Mouse (Mus musculus) kidney, postnatal 36 days (tissue): Measurements from ENCODE around the gene Pou2f2.

Source experiments
- DNase-seq, 2 experiments: peaks; one replicate each; pipeline ENCODE4 v3.0.0; 2021 to 2022; ENCODE audit warnings: mixed read lengths in 2 of 2

Pou2f2 gene

DNA sequence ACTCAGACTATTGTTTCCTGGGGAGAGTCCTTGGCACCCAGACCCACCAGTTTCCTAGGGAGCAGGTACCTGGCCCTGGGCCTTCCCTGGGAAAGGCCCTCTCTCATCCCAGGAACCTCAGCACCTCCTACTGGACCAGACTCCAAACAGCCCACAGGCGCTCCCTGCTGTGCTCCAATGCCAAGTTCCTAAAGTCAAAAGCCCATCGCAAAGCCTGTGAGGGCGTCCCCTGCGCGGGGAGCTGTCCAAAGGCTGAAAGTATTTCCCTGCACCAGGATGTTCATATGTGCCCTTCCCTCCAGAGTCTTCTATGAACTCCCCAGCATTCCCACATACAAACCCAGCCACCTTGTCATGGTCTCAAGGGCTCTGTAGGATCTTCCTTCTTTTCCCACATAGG, 37.8 kb downstream of the Pou2f2 start:
- peak; percentile 25 to 71 for DNase-seq

GRCm38 (mm10) chr7:25137553-25137952, 42.0 kb downstream of the Pou2f2 start:
- no peak for DNase-seq

DNA sequence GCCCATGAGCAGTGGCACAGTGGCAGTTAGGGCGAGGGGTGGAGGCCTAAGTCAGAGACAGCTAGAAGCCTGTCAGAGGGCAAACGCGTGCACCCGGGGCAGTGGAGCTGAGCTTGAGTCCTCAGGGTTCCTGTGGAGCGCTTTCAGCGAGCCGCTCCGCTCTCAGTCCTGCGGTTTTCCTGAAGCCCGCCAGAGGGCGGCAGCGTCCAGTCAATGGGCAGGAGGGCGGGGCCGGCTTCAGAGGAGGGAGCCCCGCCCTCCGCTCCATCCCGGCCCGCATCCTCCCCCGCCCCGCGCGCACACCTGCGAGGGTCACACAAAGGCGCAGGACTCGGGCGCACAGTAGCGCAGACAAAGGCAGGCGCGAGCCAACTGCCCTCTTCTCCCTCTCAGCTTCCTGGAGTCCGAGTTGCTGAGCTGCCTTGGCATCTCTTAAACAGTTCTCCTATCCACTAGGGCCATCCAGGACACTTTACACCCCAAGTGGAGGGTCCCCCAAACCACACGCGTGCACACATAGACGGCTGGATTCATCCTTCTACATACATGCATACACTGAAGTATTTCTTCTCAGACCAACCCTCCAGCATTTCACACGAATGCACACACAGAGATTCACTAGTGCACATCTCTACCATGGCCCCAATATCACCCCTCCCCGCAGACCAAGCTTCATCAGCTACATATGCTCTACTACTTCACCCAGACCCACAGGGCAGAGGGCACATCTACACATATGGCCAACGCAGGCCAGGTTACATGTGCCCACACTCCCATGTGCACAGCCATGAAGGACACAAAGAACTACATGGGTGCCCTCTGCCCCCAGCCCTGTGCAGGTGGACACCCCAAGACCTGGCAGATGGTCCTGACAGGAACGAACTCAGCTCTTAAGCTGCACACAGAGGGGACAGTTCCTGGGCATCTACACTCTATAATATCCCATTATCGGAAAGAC, 46.2 kb downstream of the Pou2f2 start:
- peak; percentile 68 to 86 for DNase-seq

DNA sequence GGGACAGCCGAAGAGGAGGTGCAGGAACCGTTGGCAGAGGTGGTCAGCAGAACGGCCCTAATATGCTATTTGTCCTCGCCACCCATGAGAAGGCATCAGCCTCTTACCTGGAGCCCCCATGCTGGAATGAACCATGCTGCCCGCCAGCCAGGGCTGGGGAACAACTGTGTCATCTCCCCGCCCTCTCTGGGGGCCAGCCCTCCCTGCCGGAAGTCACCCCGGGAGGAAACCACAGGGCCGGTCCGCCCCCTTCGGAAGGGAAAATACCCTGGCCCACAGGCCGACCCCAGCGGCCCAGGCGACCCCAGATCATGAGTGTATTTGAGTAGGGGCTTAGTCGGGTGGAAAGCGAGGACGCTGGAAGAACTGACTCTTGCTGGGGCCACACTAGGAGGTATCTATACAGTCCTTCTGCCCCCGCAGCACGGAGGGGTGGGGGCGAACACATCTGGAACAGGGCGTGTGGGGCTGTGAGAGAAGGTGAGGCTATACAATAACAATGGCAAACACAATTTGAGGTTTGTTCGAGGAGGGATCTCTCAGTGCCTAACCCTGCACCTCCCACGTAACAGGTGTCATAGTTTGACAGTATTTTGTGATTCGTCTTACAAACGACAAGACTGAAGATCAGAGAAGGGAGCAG, 47.1 kb downstream of the Pou2f2 start:
- peak in 1 of 2 experiments; percentile 27 for DNase-seq

DNA sequence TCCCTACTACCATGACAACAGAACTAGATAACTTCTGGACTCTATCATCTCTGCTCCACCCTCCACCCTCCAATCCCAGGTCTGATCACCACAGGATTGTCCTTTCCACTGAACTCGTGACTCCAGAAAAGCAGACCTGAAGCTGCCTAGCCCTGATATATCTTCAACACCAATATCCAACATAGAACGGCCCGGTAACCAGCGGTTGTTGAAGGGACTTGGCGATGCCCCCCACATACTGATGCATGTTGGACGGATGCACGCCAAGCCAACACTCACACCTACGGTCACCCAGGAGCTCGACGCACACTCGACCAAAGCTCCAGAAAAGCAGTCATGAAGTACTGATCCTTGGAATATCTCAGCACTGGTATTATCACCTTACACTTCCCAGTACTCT, 48.3 kb downstream of the Pou2f2 start:
- no peak for DNase-seq

DNA sequence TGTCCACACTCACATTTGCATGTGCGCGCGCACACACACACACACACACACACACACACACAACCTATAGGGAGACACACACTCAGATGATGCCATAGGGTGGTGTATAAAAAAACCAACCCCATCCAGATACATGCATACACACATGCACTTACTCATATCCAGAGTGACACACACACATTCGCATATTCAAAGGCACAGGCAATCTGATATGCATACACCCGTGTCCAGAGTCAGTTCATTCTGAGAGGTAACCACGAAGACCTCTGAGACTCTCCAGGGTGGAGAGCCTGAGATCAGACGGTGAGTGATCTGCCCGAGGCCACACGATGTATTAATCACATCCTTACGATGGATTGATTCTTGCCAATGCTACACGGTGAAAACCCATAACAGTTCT, 49.0 kb downstream of the Pou2f2 start:
- DNase-seq: no peak

DNA sequence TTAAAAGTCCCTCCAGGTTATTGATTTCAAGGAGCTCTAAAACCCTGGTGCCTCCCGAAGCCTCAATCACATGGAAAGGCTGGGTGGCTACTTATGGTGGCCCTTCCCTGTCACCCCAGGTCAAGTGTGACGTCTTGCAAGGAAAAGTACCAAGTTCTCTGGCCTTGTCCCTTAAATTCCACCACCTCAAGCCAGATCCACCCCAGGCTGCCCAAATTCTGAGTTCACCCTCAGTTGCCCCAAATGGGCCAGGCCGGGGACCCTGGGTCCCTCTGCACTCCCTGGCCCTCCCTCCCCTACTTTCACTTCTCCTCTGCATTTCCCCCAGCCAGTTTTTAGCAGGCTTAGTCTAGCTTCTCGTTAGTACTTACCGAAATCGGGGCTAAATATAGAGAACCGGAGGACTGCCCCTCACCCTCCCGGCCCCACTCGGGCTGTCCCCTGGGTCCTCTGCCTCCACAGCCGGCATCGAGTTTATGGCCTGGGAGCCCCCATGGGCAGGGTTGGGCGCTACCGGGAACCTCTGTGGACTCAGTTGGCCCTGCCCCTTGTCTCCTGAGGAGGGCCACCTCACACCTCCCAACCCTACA, 50.0 kb downstream of the Pou2f2 start:
- no peak for DNase-seq

DNA sequence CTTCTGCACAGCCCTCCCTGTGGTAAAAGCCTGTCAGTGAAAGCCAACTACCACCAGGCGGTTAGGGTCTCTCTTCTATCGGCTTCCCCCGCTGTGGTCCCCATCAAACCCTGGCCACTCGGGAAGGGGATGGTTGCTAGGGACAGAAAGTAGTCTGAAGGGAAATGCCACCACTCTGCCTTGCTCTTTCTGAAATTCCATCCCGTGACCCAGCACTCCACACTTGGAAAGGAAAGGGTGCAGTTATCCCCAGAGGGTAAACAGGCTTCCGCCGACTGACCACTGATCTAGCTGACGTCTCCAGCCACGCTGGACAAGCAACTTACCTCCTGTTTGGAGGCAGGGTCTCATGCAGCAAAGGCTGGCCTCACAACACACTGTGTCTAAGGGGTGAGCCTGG, 51.6 kb downstream of the Pou2f2 start:
- no peak for DNase-seq

DNA sequence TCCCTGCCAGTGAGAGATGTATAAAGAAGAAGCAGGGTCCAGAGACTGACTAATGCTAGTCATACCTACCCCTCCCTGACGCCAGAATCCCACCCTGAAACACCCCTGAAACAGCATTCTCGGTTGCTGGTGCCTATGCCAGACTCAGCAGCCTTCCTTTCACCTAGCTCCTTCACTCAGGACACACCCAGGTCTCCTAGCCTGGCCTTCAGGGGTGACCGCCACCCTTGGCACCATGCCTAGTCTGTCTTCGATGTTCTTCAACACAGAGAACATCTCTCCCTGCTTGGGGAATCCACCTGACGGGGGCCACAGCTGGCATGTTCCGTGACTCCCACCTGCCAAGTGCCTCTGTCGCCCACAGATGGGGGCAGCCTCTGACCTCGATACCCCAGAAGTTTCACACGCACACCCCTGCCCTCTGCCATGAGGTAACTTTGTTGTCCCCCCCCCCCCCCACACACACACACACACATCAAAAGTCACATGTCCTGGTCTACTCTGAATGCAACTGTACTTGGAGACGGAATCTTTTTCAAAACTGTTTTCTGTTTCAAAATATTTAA, 53.7 kb downstream of the Pou2f2 start:
- DNase-seq: no peak

GRCm38 (mm10) chr7:25121240-25121786, 58.2 kb downstream of the Pou2f2 start:
- DNase-seq: no peak

DNA sequence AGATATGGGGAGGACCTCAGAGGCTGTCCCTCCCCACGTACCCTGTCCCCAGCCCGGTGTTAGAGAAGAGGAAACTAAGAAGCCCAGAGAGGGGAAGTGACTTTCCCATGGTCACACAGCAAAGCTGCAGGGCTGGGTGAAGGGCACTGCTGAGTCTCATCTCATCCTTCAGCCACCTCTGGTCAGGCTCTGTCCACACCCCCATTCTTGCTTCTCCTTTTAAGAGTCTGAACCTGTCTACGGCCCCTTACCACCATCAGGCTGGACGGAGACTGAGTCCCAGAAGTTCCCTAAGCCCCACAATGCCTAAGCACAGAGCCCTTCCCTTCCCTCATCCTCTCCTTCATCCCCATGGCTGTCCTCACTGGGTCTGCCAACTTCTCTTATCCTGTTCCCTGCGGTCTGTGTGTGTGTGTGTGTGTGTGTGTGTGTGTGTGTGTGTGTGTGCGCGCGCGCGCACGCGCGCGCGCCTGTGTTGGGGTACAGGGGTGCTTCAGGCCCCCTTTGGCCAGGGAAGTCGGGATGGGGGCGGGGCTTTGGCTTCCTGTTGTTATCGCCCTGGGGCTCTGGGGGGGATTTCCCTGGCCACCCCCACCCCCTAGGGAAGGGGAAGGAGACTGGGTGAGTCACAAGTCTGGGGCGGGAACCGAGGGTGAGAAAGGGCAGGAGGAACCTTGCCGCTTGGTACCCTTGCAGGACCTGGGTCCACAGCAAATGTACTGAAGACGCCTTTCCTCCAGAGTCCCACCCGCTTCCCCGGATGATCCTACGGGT, 59.3 kb downstream of the Pou2f2 start:
- peak; percentile 30 to 62 for DNase-seq

- no peak for DNase-seq
These were observed 66.4 kb downstream of the Pou2f2 start for GRCm38 (mm10) chr7:25112956-25113603.

DNA sequence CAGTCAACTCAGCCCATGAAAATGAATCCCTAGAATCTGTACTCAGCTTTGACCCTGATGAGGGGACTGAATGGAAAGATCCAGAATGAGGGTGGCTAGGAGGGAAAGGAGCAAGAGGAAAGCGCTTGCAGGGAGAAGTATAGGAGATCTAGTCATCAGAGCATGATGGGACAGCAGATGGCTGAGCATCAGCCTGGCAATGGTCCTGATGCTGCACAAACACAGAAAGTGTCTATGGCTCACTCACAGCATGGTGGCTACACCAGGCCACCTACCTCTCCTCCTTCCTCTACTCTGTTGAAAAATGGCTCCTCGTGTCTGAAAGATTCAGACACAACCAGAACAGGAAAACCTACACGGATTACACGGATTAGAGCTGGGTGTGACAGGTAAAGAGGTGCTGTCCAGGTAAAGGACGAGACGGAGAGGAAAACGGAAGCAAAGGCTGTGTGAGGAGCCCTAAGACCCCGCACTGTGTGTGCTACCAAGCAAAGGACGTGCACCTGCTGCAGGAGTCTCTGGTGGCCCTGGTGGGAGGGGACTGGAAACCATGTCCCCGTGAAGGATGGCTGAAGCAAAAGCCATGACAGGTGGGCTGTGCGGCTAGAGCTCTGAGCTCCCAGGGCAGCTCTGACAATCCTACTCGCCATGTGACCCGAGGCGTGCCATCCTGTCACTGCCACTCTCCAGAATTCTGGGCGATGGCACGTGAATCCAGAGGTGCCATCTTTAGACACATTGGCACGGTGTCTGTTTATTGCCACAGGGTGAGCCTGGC, 67.2 kb downstream of the Pou2f2 start:
- DNase-seq: no peak

DNA sequence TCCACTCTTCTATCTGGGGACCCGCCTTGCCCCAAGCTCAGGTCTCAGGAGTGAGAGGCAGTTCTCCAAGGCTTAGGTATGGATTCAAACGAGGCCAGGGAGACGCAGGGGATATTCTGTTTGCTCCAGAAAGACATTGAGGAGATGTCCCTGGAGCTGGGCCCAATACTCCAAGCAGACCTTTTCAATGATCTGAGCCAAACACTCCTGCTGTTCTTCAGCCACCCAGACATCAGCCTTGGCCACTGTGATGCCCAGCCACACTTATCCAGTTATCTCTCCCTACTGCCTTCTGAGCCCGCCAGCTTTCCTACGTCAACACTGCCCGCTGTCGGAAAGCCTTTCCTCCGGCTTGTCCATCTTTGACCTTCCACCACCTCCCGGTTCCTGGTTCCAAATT, 69.2 kb downstream of the Pou2f2 start:
- DNase-seq: no peak

DNA sequence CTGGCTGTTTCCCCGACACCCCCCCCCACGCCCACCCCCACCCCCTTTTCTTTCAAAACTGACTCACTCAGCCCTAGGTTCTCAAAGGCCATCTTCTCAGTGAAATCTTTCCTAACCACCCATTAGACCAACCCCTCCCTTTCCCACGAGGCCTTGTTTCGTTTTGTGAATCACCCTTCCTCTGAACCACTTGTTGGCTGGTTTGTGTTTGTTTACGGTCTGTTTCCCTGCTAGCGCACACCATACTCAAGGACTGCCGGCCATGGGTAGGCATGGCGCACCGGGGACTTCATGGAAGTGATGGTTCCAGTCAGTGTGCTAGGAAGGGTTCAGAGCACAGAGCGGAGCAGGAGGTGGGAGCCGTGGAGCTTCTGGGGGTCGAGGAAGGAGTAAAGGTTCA, 70.2 kb downstream of the Pou2f2 start:
- no peak for DNase-seq

DNA sequence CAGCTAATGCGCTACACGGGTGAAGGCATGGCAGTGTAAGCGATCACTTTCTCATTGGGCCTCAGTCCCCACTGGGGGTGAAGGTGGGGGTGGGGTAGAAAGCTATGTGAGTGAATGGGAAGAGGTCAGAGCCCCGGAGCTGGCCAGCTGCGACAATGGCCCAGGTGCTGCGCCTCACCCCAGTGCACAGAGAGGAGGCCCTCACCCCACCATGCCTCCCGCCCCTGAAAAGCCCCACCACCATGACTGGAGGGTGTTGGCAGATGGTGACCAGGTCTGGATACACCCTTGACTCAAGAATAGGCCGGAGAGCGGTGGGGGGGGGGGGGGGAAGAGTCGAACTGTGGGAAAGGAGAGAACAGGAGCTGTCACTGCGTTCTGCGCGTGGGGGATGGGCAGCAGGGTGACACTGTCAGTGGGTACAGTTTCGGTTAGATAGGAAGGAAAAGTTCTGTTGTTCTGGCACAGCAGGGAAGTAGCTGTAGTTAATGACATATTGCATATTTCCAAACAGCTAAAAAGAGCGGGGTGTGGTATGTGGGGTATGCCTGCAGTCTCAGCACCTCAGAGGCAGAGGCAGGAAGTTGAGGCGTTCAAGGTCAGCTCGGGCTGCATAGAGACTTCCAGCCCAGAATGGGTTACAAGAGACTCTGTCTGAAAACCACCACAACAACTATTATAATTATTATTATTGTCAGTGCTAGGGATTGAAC, 72.6 kb downstream of the Pou2f2 start:
- DNase-seq: no peak

GRCm38 (mm10) chr7:25105411-25106160, 73.9 kb downstream of the Pou2f2 start:
- peak; percentile 61 to 86 for DNase-seq

- DNase-seq: no peak
These were observed 79.9 kb downstream of the Pou2f2 start for GRCm38 (mm10) chr7:25099581-25099980.

- no peak for DNase-seq
These were observed 81.4 kb downstream of the Pou2f2 start for GRCm38 (mm10) chr7:25098169-25098568.
